22 mouse cellular contexts compared by ENCODE assay signal in the genomic region with DNA sequence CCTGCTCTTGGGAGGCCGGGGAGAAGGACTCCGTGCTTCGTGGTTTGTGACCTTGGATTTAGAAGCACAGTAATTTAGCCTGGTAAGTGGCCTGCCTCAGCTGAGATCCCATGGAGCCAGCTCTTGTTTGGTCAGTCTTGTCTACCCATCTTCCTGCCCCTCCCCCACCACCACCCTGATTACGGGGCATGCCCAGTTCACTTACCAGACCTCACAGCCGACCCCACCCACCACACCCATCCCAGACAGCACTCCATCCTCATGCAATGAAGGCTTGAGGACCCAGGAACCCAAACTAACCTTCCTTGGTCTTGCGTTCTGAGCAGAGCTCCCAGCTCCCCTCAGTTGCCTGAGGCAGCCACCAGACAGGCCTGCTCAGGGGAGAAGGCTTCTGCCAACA. TPM values are rescaled to one million over a fixed set of nuclear protein-coding genes. Genes with fewer than 3 reads are reported as not detected.
A peak's percentile ranks its signal among the peaks of the same experiment; 100 is the strongest.
DNase-seq lines count a peak whose midpoint lies in the region; ATAC-seq and TF ChIP-seq lines count a peak whose summit lies in the region.
"Had no signal": no experiment of that assay in that cellular context is flagged by ENCODE, and none has a peak within 500 bp of the region (broad histone marks: within the 10 kb centered on the region; RNA-seq: fewer than 3 reads in every experiment).

No protein-coding gene starts in this region.

- H3K27me3 ChIP-seq in forebrain, embryonic 10.5 days (ENCODE audit: poor library complexity, severe bottlenecking): no peaks in the 10 kb centered on the region
- no peaks in the 10 kb centered on the region for H3K27me3 ChIP-seq in forebrain, embryonic 16.5 days (replicated peaks; ENCODE audit: control insufficient read depth, insufficient read depth, low read length)
- H3K27me3 ChIP-seq in liver, embryonic 13.5 days: 0 out of 2 replicates have a peak, but pooled peaks cover 5% of the 10 kb centered on the region
- no peaks in the 10 kb centered on the region for H3K27me3 ChIP-seq in stomach, postnatal 0 days (ENCODE audit: control insufficient read depth, insufficient read depth, low read length)
- H3K27me3 ChIP-seq in hindbrain, embryonic 13.5 days: no peaks in the 10 kb centered on the region
- H3K27me3 ChIP-seq: embryonic facial prominence, embryonic 15.5 days; heart, embryonic 15.5 days; intestine, embryonic 15.5 days; kidney, embryonic 15.5 days; limb, embryonic 15.5 days; megakaryocyte, embryonic 14.5 days; midbrain, embryonic 15.5 days had no signal

- no peak overlapping the region for H3K4me3 ChIP-seq in forebrain, embryonic 10.5 days
- no peak overlapping the region for H3K4me3 ChIP-seq in forebrain, embryonic 16.5 days (replicated peaks; ENCODE audit: low read length)
- H3K4me3 ChIP-seq in liver, embryonic 13.5 days (replicated peaks): 0 out of 2 replicates have a peak overlapping the region, but pooled peaks have one; percentile 4
- H3K4me3 ChIP-seq in stomach, postnatal 0 days (ENCODE audit: low read depth, low read length): no peak overlapping the region
- H3K4me3 ChIP-seq in hindbrain, embryonic 13.5 days: no peak overlapping the region
- H3K4me3 ChIP-seq: embryonic facial prominence, embryonic 15.5 days; heart, embryonic 15.5 days; intestine, embryonic 15.5 days; kidney, embryonic 15.5 days; limb, embryonic 15.5 days; megakaryocyte, embryonic 14.5 days; midbrain, embryonic 15.5 days had no signal

- no peak for DNase-seq in forebrain, embryonic 10.5 days (ENCODE audit: extremely low spot score, low spot score)
- DNase-seq in spleen, adult 12 weeks (ENCODE audit: low spot score): peak; percentile 35
- no peak for DNase-seq in spleen, adult 18-20 months
- peak; percentile 57 for DNase-seq in liver, embryonic 13.5 days
- DNase-seq in stomach, postnatal 0 days (ENCODE audit: low spot score): peak; percentile 60
- no peak for DNase-seq in cerebellum, postnatal 25 days
- DNase-seq: cerebellum, postnatal 10 days; embryo, embryonic 11 days; layer of hippocampus, postnatal 36 days; thymus, postnatal 36 days had no signal

- WGBS in forebrain, embryonic 10.5 days: 84% methylated on average over 6 of the region's 6 CpGs
- 85% methylated on average over 6 of the region's 6 CpGs for WGBS in forebrain, embryonic 16.5 days
- WGBS in liver, embryonic 13.5 days (ENCODE audit: insufficient replicate concordance): 42% methylated on average over 6 of the region's 6 CpGs
- WGBS in stomach, postnatal 0 days: 61% methylated on average over 6 of the region's 6 CpGs
- whole genome bisulfite sequencing in hindbrain, embryonic 13.5 days: 84% methylated on average over 6 of the region's 6 CpGs

- no peaks in the 10 kb centered on the region for H3K9me3 ChIP-seq in forebrain, embryonic 10.5 days
- H3K9me3 ChIP-seq in forebrain, embryonic 16.5 days (ENCODE audit: control insufficient read depth, low read length): no peaks in the 10 kb centered on the region
- H3K9me3 ChIP-seq in liver, embryonic 13.5 days (replicated peaks): no peaks in the 10 kb centered on the region
- H3K9me3 ChIP-seq in stomach, postnatal 0 days (ENCODE audit: control insufficient read depth, low read length): no peaks in the 10 kb centered on the region
- no peaks in the 10 kb centered on the region for H3K9me3 ChIP-seq in hindbrain, embryonic 13.5 days
- H3K9me3 ChIP-seq: embryonic facial prominence, embryonic 15.5 days; heart, embryonic 15.5 days; intestine, embryonic 15.5 days; kidney, embryonic 15.5 days; limb, embryonic 15.5 days; megakaryocyte, embryonic 14.5 days; midbrain, embryonic 15.5 days had no signal

- peaks cover 4% of the 10 kb centered on the region for H3K4me1 ChIP-seq in forebrain, embryonic 10.5 days
- H3K4me1 ChIP-seq in forebrain, embryonic 16.5 days (replicated peaks; ENCODE audit: control insufficient read depth, insufficient read depth, low read length): peaks cover 10% of the 10 kb centered on the region
- peaks cover 69% of the 10 kb centered on the region for H3K4me1 ChIP-seq in liver, embryonic 13.5 days (replicated peaks)
- no peaks in the 10 kb centered on the region for H3K4me1 ChIP-seq in stomach, postnatal 0 days (replicated peaks; ENCODE audit: control insufficient read depth, insufficient read depth)
- peaks cover 7% of the 10 kb centered on the region for H3K4me1 ChIP-seq in hindbrain, embryonic 13.5 days (replicated peaks)
- H3K4me1 ChIP-seq: embryonic facial prominence, embryonic 15.5 days; intestine, embryonic 15.5 days; limb, embryonic 15.5 days; midbrain, embryonic 15.5 days had no signal

- H3K27ac ChIP-seq in forebrain, embryonic 10.5 days: peak overlapping the region; percentile 56
- no peak overlapping the region for H3K27ac ChIP-seq in forebrain, embryonic 16.5 days (ENCODE audit: low read length)
- peak overlapping the region; percentile 89 for H3K27ac ChIP-seq in liver, embryonic 13.5 days
- H3K27ac ChIP-seq in stomach, postnatal 0 days (replicated peaks): peak overlapping the region; percentile 88
- no peak overlapping the region for H3K27ac ChIP-seq in hindbrain, embryonic 13.5 days
- H3K27ac ChIP-seq: embryonic facial prominence, embryonic 15.5 days; intestine, embryonic 15.5 days; kidney, embryonic 15.5 days; limb, embryonic 15.5 days; midbrain, embryonic 15.5 days had no signal

- TF ChIP-seq CTCF in stomach, postnatal 0 days (IDR thresholded peaks at IDR 0.05; ENCODE audit: low read depth): no peak

- H3K36me3 ChIP-seq in forebrain, embryonic 10.5 days (replicated peaks): no peaks in the 10 kb centered on the region
- no peaks in the 10 kb centered on the region for H3K36me3 ChIP-seq in forebrain, embryonic 16.5 days (ENCODE audit: control insufficient read depth, insufficient read depth)
- H3K36me3 ChIP-seq in liver, embryonic 13.5 days: no peaks in the 10 kb centered on the region; the same call in 1 of the 2 replicates
- no peaks in the 10 kb centered on the region for H3K36me3 ChIP-seq in stomach, postnatal 0 days (ENCODE audit: control insufficient read depth, insufficient read depth, low read length)
- H3K36me3 ChIP-seq in hindbrain, embryonic 13.5 days: no peaks in the 10 kb centered on the region
- H3K36me3 ChIP-seq: embryonic facial prominence, embryonic 15.5 days; heart, embryonic 15.5 days; intestine, embryonic 15.5 days; kidney, embryonic 15.5 days; limb, embryonic 15.5 days; midbrain, embryonic 15.5 days had no signal

- ATAC-seq in forebrain, embryonic 16.5 days: no peak
- ATAC-seq in liver, embryonic 13.5 days (ENCODE audit: low read depth): peak; percentile 84
- no peak for ATAC-seq in stomach, postnatal 0 days (ENCODE audit: low FRiP score, low TSS enrichment)
- no peak for ATAC-seq in hindbrain, embryonic 13.5 days (ENCODE audit: low FRiP score)
- ATAC-seq: CD4-positive, CD25-positive, alpha-beta regulatory T cell, adult 4 months; forebrain, embryonic 14.5 days; intestine, embryonic 15.5 days; midbrain, embryonic 15.5 days had no signal

- H3K9ac ChIP-seq in forebrain, embryonic 16.5 days (replicated peaks; ENCODE audit: low read depth, low read length): no peak overlapping the region
- peak overlapping the region; percentile 71 for H3K9ac ChIP-seq in liver, embryonic 13.5 days
- H3K9ac ChIP-seq in stomach, postnatal 0 days (ENCODE audit: low read length): no peak overlapping the region
- H3K9ac ChIP-seq in hindbrain, embryonic 13.5 days: no peak overlapping the region
- H3K9ac ChIP-seq: embryonic facial prominence, embryonic 15.5 days; heart, embryonic 15.5 days; intestine, embryonic 15.5 days; kidney, embryonic 15.5 days; limb, embryonic 15.5 days; midbrain, embryonic 15.5 days had no signal

- H3K4me2 ChIP-seq in forebrain, embryonic 16.5 days (ENCODE audit: low read length): no peak overlapping the region
- peak overlapping the region; percentile 56 for H3K4me2 ChIP-seq in liver, embryonic 13.5 days
- H3K4me2 ChIP-seq in stomach, postnatal 0 days (replicated peaks; ENCODE audit: low read depth): no peak overlapping the region
- H3K4me2 ChIP-seq in hindbrain, embryonic 13.5 days: no peak overlapping the region
- H3K4me2 ChIP-seq: embryonic facial prominence, embryonic 15.5 days; heart, embryonic 15.5 days; intestine, embryonic 15.5 days; kidney, embryonic 15.5 days; limb, embryonic 15.5 days; midbrain, embryonic 15.5 days had no signal

- TF ChIP-seq EP300 in stomach, postnatal 0 days (optimal IDR thresholded peaks at IDR 0.05): no peak

RNA-seq across cellular contexts. Expression of a gene that starts 31.3 kb away (rescaled TPM):
- not detected in 2 replicates for polyA plus RNA-seq in forebrain, embryonic 10.5 days (2016; fragmentation: Nextera tagmentation; extraction: Ambion mirVana)
- 0.14 and 0.29 TPM in 2 replicates for polyA plus RNA-seq in forebrain, embryonic 16.5 days (2015; fragmentation: Nextera tagmentation; extraction: Ambion mirVana)
- not detected in 2 replicates for polyA plus RNA-seq in liver, embryonic 13.5 days (2015; fragmentation: Nextera tagmentation; extraction: Ambion mirVana)
- polyA plus RNA-seq in stomach, postnatal 0 days (2015; fragmentation: Nextera tagmentation; extraction: Ambion mirVana): not detected in 2 replicates
- 0.40 TPM in 1 of 2 replicates, not detected in the other for polyA plus RNA-seq in hindbrain, embryonic 13.5 days (2015; fragmentation: Nextera tagmentation; extraction: Ambion mirVana)
- polyA plus RNA-seq: CD4-positive, CD25-positive, alpha-beta regulatory T cell, adult 4 months; embryonic facial prominence, embryonic 15.5 days; forebrain, embryonic 14.5 days; hindbrain, embryonic 11.5 days; intestine, embryonic 15.5 days; kidney, embryonic 15.5 days; limb, embryonic 15.5 days had no signal

RNA-seq across cellular contexts. Expression of a gene that starts 37.8 kb away (rescaled TPM):
- 11.2 and 11.5 TPM in 2 replicates for polyA plus RNA-seq in forebrain, embryonic 10.5 days (2016; fragmentation: Nextera tagmentation; extraction: Ambion mirVana)
- 2.7 and 3.0 TPM in 2 replicates for polyA plus RNA-seq in forebrain, embryonic 16.5 days (2015; fragmentation: Nextera tagmentation; extraction: Ambion mirVana)
- 0.86 and 1.1 TPM in 2 replicates for polyA plus RNA-seq in liver, embryonic 13.5 days (2015; fragmentation: Nextera tagmentation; extraction: Ambion mirVana)
- polyA plus RNA-seq in stomach, postnatal 0 days (2015; fragmentation: Nextera tagmentation; extraction: Ambion mirVana): 5.5 and 6.0 TPM in 2 replicates
- 3.2 and 4.2 TPM in 2 replicates for polyA plus RNA-seq in hindbrain, embryonic 13.5 days (2015; fragmentation: Nextera tagmentation; extraction: Ambion mirVana)
- polyA plus RNA-seq: CD4-positive, CD25-positive, alpha-beta regulatory T cell, adult 4 months had no signal

Comparison
In these comparisons a context has a peak if more than half of its experiments do, and no peak if none do; other contexts are left out.
1. DNase-seq: peak in spleen, adult 12 weeks (single experiment), liver, embryonic 13.5 days (single experiment) and stomach, postnatal 0 days (single experiment); none in forebrain, embryonic 10.5 days (single experiment), spleen, adult 18-20 months (0 of 2) and cerebellum, postnatal 25 days (0 of 2).
2. H3K27ac ChIP-seq: peak in forebrain, embryonic 10.5 days (single experiment), liver, embryonic 13.5 days (single experiment) and stomach, postnatal 0 days (single experiment); none in forebrain, embryonic 16.5 days (single experiment) and hindbrain, embryonic 13.5 days (single experiment).